Mouse (Mus musculus): Measurements from ENCODE around the gene Mlip.
A peak's percentile ranks its signal among the peaks of the same experiment; 100 is the strongest.
"Not testable (repeated sequence)": the region's sequence is repeated elsewhere in the genome, so short reads cannot be mapped to it uniquely, and the experiment has no call there.

Gene Mlip

GRCm38 (mm10) chr9:77352432-77353175 lies at the start of gene Mlip:
TSS of gene Mlip (minus strand) at chr9:77352969.
- DNase-seq (ENCODE audit: low spot score) = no peak

- DNase-seq (ENCODE audit: low spot score) = no peak
Measured at GRCm38 (mm10) chr9:77399801-77400200, 47.0 kb upstream of the Mlip start.

- DNase-seq (ENCODE audit: low spot score) = no peak
Measured at GRCm38 (mm10) chr9:77398856-77399631, 46.3 kb upstream of the Mlip start.

GRCm38 (mm10) chr9:77397027-77397426 lies 44.3 kb upstream of the Mlip start:
- no peak for DNase-seq (ENCODE audit: low spot score)

- DNase-seq (ENCODE audit: low spot score) = no peak
Measured at GRCm38 (mm10) chr9:77391248-77391647, 38.5 kb upstream of the Mlip start.

GRCm38 (mm10) chr9:77388956-77389355 lies 36.2 kb upstream of the Mlip start:
- no peak for DNase-seq (ENCODE audit: low spot score)

- DNase-seq (ENCODE audit: low spot score) = no peak
Measured at GRCm38 (mm10) chr9:77386751-77387150, 34.0 kb upstream of the Mlip start.

- DNase-seq (ENCODE audit: low spot score) = no peak
Measured at GRCm38 (mm10) chr9:77385611-77386010, 32.8 kb upstream of the Mlip start.

- DNase-seq (ENCODE audit: low spot score) = no peak
Measured at GRCm38 (mm10) chr9:77384651-77385050, 31.9 kb upstream of the Mlip start.

GRCm38 (mm10) chr9:77383951-77384350 lies 31.2 kb upstream of the Mlip start:
- DNase-seq (ENCODE audit: low spot score) = no peak

- DNase-seq (ENCODE audit: low spot score) = no peak
Measured at GRCm38 (mm10) chr9:77382514-77382913, 29.7 kb upstream of the Mlip start.

GRCm38 (mm10) chr9:77381565-77381964 lies 28.8 kb upstream of the Mlip start:
- peak; percentile 63 for DNase-seq (ENCODE audit: low spot score)

- peak; percentile 17 for DNase-seq (ENCODE audit: low spot score)
Measured at GRCm38 (mm10) chr9:77379625-77380024, 26.9 kb upstream of the Mlip start.

- no peak for DNase-seq (ENCODE audit: low spot score)
Measured at GRCm38 (mm10) chr9:77377696-77378095, 24.9 kb upstream of the Mlip start.

GRCm38 (mm10) chr9:77377082-77377481 lies 24.3 kb upstream of the Mlip start:
- no peak for DNase-seq (ENCODE audit: low spot score)

- no peak for DNase-seq (ENCODE audit: low spot score)
Measured at GRCm38 (mm10) chr9:77376561-77376960, 23.8 kb upstream of the Mlip start.

- no peak for DNase-seq (ENCODE audit: low spot score)
Measured at GRCm38 (mm10) chr9:77370706-77371105, 17.9 kb upstream of the Mlip start.

GRCm38 (mm10) chr9:77369262-77369661 lies 16.5 kb upstream of the Mlip start:
- DNase-seq (ENCODE audit: low spot score) = no peak

GRCm38 (mm10) chr9:77364681-77365080 lies 11.9 kb upstream of the Mlip start:
- not testable (repeated sequence) for DNase-seq (ENCODE audit: low spot score)

- no peak for DNase-seq (ENCODE audit: low spot score)
Measured at GRCm38 (mm10) chr9:77362906-77363305, 10.1 kb upstream of the Mlip start.

GRCm38 (mm10) chr9:77360654-77361053 lies 7.9 kb upstream of the Mlip start:
- no peak for DNase-seq (ENCODE audit: low spot score)

GRCm38 (mm10) chr9:77359278-77359973 lies 6.7 kb upstream of the Mlip start:
- no peak for DNase-seq (ENCODE audit: low spot score)

GRCm38 (mm10) chr9:77353942-77354341 lies 1.2 kb upstream of the Mlip start:
- no peak for DNase-seq (ENCODE audit: low spot score)

Measured in ovary, postnatal 10 days (tissue).